Comparison of ENCODE assay signal across 7 mouse cellular contexts in genomic region chr10:81014393-81015384, GRCm38 (mm10). TPM values are rescaled to one million over a fixed set of nuclear protein-coding genes. Genes with fewer than 3 reads are reported as not detected.
DNase-seq lines count a peak whose midpoint lies in the region; ATAC-seq and TF ChIP-seq lines count a peak whose summit lies in the region.

Gene Gng7, minus strand, starts transcription at chr10:81014945.

- WGBS in embryonic facial prominence, embryonic 13.5 days: 9% methylated on average over 31 of the region's 31 CpGs
- whole genome bisulfite sequencing in kidney, adult 2 months: 11% methylated on average over 31 of the region's 31 CpGs
- 9% methylated on average over 31 of the region's 31 CpGs for WGBS in limb, embryonic 12.5 days
- 9% methylated on average over 31 of the region's 31 CpGs for WGBS in midbrain, embryonic 15.5 days
- WGBS in spleen, adult 2 months: 10% methylated on average over 31 of the region's 31 CpGs

- H3K9ac ChIP-seq in embryonic facial prominence, embryonic 13.5 days: peak within 1 kb of the TSS; percentile 71
- peak within 1 kb of the TSS; percentile 56 for H3K9ac ChIP-seq in limb, embryonic 12.5 days (replicated peaks)
- H3K9ac ChIP-seq in midbrain, embryonic 15.5 days: peak within 1 kb of the TSS; percentile 38

- no peaks in the 10 kb centered on the region for H3K27me3 ChIP-seq in embryonic facial prominence, embryonic 13.5 days
- H3K27me3 ChIP-seq in kidney, adult 2 months (replicated peaks; ENCODE audit: control insufficient read depth, insufficient read depth, low read length): no peaks in the 10 kb centered on the region
- H3K27me3 ChIP-seq in limb, embryonic 12.5 days: peaks cover 10% of the 10 kb centered on the region
- H3K27me3 ChIP-seq in midbrain, embryonic 15.5 days (replicated peaks): no peaks in the 10 kb centered on the region
- H3K27me3 ChIP-seq in spleen, adult 2 months (ENCODE audit: control insufficient read depth, insufficient read depth, low read length): no peaks in the 10 kb centered on the region

- peak within 1 kb of the TSS; percentile 72 for H3K4me2 ChIP-seq in embryonic facial prominence, embryonic 13.5 days
- peak within 1 kb of the TSS; percentile 63 for H3K4me2 ChIP-seq in limb, embryonic 12.5 days
- H3K4me2 ChIP-seq in midbrain, embryonic 15.5 days: peak within 1 kb of the TSS; percentile 53

- no peaks in the 10 kb centered on the region for H3K9me3 ChIP-seq in embryonic facial prominence, embryonic 13.5 days
- no peaks in the 10 kb centered on the region for H3K9me3 ChIP-seq in limb, embryonic 12.5 days
- H3K9me3 ChIP-seq in midbrain, embryonic 15.5 days: no peaks in the 10 kb centered on the region

- H3K4me3 ChIP-seq in embryonic facial prominence, embryonic 13.5 days: peak within 1 kb of the TSS; percentile 53
- peak within 1 kb of the TSS; percentile 24; the same call in 1 of the 2 replicates for H3K4me3 ChIP-seq in kidney, adult 2 months (ENCODE audit: insufficient read depth, low read depth, low read length)
- peak within 1 kb of the TSS; percentile 45 for H3K4me3 ChIP-seq in limb, embryonic 12.5 days (replicated peaks)
- H3K4me3 ChIP-seq in midbrain, embryonic 15.5 days: peak within 1 kb of the TSS; percentile 38
- peak within 1 kb of the TSS; percentile 25; the same call in 1 of the 2 replicates for H3K4me3 ChIP-seq in spleen, adult 2 months (ENCODE audit: extremely low read depth, insufficient read depth, insufficient read length)

- ATAC-seq in embryonic facial prominence, embryonic 13.5 days (ENCODE audit: insufficient number of reproducible peaks, insufficient read depth, low FRiP score, low TSS enrichment, low read depth): peak; percentile 95
- peak; percentile 94 for ATAC-seq in limb, embryonic 12.5 days (ENCODE audit: insufficient number of reproducible peaks, insufficient read depth, low FRiP score, low TSS enrichment, low read depth)
- peak; percentile 98 for ATAC-seq in midbrain, embryonic 15.5 days (replicated peaks)

- no peak for TF ChIP-seq CTCF in kidney, adult 2 months (conservative IDR thresholded peaks at IDR 0.05; ENCODE audit: insufficient read depth, insufficient read length, low read depth, low read length)
- TF ChIP-seq CTCF in spleen, adult 2 months (IDR thresholded peaks at IDR 0.05; ENCODE audit: extremely low read depth, insufficient read depth, insufficient read length, insufficient replicate concordance): no peak

- no peaks in the 10 kb centered on the region for H3K36me3 ChIP-seq in embryonic facial prominence, embryonic 13.5 days
- H3K36me3 ChIP-seq in kidney, adult 2 months (ENCODE audit: control insufficient read depth, insufficient read depth, low read length): no peaks in the 10 kb centered on the region
- H3K36me3 ChIP-seq in limb, embryonic 12.5 days: no peaks in the 10 kb centered on the region
- no peaks in the 10 kb centered on the region for H3K36me3 ChIP-seq in midbrain, embryonic 15.5 days (replicated peaks)
- no peaks in the 10 kb centered on the region for H3K36me3 ChIP-seq in spleen, adult 2 months (ENCODE audit: control insufficient read depth, insufficient read depth, low read length)

- H3K4me1 ChIP-seq in embryonic facial prominence, embryonic 13.5 days: peaks cover 9% of the 10 kb centered on the region
- no peaks in the 10 kb centered on the region for H3K4me1 ChIP-seq in kidney, adult 2 months (ENCODE audit: control insufficient read depth, insufficient read depth, low read length)
- peaks cover 4% of the 10 kb centered on the region; the same call in 1 of the 2 replicates for H3K4me1 ChIP-seq in limb, embryonic 12.5 days (replicated peaks)
- H3K4me1 ChIP-seq in midbrain, embryonic 15.5 days: peaks cover 5% of the 10 kb centered on the region; the same call in 1 of the 2 replicates
- no peaks in the 10 kb centered on the region for H3K4me1 ChIP-seq in spleen, adult 2 months (ENCODE audit: control insufficient read depth, insufficient read depth, insufficient read length)

- TF ChIP-seq POLR2A in kidney, adult 2 months (IDR thresholded peaks at IDR 0.05; ENCODE audit: low read depth, low read length): no peak
- no peak for TF ChIP-seq POLR2A in spleen, adult 2 months (IDR thresholded peaks at IDR 0.05; ENCODE audit: low read depth, low read length)

- no peak within 1 kb of the TSS for H3K27ac ChIP-seq in embryonic facial prominence, embryonic 13.5 days
- H3K27ac ChIP-seq in kidney, adult 2 months (ENCODE audit: insufficient read depth, low read depth, low read length): no peak within 1 kb of the TSS
- no peak within 1 kb of the TSS for H3K27ac ChIP-seq in limb, embryonic 12.5 days
- H3K27ac ChIP-seq in midbrain, embryonic 15.5 days: no peak within 1 kb of the TSS
- H3K27ac ChIP-seq in spleen, adult 2 months (ENCODE audit: insufficient read depth, low read length): no peak within 1 kb of the TSS

- DNase-seq in adrenal gland, postnatal 36 days: peak; percentile 97
- DNase-seq in heart, adult 18-20 months: peak; percentile 90 to 93
- DNase-seq in kidney, adult 2 months: peak; percentile 96
- peak; percentile 67 to 81 for DNase-seq in spleen, adult 2 months (ENCODE audit: low read depth in 1 of 2, low spot score in 2 of 2)

RNA-seq across cellular contexts. Expression of gene Gng7, which starts in this region (rescaled TPM):
- 1 to 10 TPM; 6.4 to 6.7 TPM for total RNA-seq in adrenal gland, postnatal 36 days (2021)
- polyA plus RNA-seq in embryonic facial prominence, embryonic 13.5 days (2015; fragmentation: Nextera tagmentation; extraction: Ambion mirVana): 11.3 and 13.1 TPM in 2 replicates
- total RNA-seq in heart, adult 18-20 months (2021): 1 to 10 TPM in 1 of 2 experiments, under 1 TPM in 1; 0.82 to 1.3 TPM
- polyA plus RNA-seq in kidney, adult 2 months (2012; rRNA removed): 1.9 and 2.0 TPM in 2 replicates
- 6.2 and 6.4 TPM in 2 replicates for polyA plus RNA-seq in limb, embryonic 12.5 days (2016; fragmentation: Nextera tagmentation; extraction: Ambion mirVana)
- polyA plus RNA-seq in midbrain, embryonic 15.5 days (2015; fragmentation: Nextera tagmentation; extraction: Ambion mirVana): 19.0 and 21.2 TPM in 2 replicates
- polyA plus RNA-seq in spleen, adult 2 months (2012; rRNA removed): 0.75 and 0.91 TPM in 2 replicates

Comparison
In these comparisons a context has a peak if more than half of its experiments do, and no peak if none do; other contexts are left out.
1. Peak in DNase-seq and H3K4me3 ChIP-seq in spleen, adult 2 months; RNA of the gene not detected or under 1 TPM.